Mouse (Mus musculus) retina, postnatal 7 days (tissue): ENCODE data around the gene Nfkbie.

Source experiments
- DNase-seq: peaks from one replicate; pipeline ENCODE4 v3.0.0-alpha.2; 2012; ENCODE audit warnings: low read depth, low spot score

Gene Nfkbie

DNA sequence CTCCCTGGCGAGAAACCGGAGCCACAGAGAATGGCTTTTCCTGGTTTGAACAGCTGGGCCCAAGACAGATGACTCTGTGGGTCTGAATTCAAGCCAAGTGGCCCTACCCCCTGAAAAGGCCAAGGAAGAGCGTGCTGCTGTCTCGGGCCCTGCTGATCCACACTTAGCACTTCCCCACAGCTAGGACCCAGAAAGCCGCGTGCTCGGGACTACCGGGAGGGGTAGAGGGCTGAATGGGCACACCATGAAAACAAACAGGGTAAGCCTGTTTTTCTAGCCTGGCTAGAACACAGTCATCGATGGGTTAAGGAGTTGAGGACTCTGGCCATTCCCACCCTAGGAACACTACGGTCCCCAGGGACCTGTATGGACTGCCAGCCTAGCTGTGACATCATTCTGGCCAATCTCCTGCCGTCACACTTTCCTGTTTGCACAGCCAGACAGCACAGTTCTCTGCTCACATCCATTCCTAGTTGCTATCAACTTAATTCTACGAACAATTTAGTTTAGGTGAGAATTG lies 25.5 kb downstream of the Nfkbie start:
- DNase-seq: no peak

DNA sequence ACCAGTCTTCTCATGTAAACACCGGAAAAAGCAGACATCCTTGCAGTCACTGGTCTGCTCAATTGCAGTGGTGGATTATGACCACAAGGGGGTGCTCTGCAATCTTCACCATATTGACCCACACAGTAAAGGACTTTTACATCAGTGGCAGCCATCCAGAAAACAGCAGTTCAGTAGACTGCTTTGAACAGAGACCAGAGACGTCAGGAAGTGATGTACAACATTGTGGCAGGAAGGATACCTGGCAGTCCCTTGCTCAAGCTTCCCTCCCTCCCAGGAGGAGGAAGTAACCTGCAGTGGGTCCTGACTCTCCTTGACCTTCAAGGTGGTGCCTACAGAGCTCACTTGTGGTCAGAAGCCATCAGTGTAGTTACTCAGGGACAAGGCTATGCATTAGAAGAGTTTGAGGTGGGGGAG lies 26.1 kb downstream of the Nfkbie start:
- peak; percentile 67 for DNase-seq

DNA sequence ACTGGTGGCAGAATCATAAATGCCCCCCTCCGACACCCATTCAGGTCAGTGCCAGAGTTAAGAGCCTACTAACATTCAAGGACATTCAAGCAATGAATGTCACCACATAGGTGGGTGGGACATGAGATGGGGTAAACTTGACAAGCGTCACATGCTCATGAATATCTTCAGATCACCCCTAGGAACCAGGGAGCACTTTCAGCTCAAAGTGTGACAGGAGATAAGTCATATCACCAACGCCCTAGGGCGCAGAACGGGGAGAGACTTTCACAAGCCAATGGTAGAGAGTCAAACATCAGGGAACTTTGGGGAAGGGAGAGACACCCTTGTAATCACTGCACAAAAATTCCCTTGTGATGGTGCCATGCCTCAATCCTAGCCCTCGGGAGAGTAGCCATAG lies 26.7 kb downstream of the Nfkbie start:
- no peak for DNase-seq

DNA sequence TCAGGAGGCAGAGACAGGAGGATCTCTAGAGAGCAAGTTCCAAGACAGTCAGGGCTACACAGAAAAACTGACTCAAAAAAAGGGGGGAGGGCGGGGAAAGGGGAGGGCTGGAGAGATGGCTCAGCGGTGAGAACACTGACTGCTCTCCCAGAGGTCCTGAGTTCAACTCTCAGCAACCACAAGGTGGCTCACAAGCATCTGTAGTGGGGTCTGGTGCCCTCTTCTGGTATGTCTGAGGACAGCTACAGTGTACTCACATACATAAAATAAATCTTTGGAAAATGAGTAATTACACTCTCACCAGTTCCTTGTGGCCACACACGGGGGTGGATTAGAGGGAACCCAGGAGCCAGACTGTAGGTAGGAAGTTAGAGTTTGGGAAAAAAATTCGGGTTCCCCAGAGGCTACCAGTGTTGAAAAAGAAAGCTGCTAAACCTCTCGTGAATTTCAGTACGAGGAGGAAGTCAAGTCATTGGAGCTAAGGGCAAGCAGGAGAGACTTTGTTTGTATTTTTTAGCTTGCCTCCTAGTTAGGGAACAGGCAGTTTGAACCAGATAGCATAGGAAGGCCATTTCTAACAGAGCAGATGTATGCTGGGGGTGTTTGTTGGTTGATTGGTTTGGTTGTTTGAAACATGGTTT lies 27.3 kb downstream of the Nfkbie start:
- DNase-seq: no peak

DNA sequence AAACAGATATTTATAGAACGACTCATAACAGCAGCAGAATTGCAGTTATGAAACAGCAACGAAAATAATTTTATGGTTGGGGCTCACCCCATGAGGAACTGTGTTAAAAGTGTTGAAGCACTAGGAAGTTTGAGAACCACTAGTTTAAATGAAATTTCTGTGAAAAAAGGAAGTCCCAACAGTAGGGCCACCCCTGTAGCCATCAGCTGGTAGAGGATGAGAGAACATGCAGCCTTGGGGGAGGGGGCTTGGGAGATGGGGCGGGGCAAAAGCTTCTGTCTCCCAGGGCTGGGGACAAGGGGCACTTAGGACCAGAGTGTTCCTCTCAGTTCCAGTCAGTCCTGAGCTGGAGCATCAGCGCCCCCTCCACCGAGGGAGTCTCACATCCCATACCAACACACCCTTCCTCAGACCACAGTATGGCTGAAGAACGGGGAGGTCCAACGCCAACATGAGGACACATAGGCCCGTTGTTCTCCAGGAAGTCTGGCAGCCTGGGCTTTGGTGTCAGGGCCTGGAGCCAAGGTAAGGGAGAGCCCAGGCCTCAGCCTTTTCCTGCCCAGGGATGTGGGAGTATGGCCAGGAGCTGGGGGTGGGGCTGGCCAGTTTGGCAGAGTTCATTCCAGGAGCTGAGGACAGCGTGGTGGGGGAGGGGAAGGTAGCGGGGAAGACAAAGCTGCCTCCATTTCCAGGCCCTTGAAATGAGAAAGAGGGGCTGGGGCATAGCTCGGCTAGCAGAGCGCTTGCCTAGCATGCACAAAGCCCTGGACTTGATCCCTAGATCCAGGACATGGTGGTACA lies 28.8 kb downstream of the Nfkbie start:
- no peak for DNase-seq

DNA sequence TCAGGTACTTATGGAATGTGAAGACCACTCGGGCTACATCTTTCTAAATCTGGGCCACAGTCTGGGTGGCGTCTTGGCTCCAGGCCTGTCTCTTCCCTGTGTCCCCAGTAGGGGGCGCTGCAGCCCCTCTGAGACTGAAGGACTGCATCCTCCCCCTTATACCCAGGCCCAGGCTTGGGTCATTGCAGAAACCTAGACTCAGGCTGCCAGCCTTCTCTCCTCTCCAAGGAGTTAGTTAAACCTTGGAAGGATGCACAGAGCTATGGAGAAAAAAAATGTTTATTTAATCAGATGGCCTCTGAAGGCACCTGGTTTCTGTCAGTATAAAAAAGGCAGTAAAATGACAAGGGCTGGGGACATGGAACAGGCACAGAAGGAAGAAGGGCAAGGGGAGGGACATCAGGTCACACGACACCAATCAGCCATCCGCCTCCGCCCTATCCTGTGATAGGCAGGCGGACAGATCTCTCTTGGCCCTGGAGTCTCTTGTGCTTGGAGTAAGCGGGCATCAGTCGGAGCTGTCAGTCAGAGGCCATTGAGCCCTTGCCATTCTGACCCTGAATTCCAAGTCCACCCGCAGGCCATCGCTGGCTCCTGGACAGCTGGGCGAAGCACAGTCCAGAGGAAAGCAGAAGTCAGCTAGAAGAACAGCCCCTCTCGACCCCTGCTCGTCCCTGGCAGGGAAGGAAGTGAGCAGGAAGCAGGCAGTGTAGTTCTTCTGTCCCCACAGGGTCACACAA lies 29.6 kb downstream of the Nfkbie start:
- DNase-seq: peak; percentile 68

DNA sequence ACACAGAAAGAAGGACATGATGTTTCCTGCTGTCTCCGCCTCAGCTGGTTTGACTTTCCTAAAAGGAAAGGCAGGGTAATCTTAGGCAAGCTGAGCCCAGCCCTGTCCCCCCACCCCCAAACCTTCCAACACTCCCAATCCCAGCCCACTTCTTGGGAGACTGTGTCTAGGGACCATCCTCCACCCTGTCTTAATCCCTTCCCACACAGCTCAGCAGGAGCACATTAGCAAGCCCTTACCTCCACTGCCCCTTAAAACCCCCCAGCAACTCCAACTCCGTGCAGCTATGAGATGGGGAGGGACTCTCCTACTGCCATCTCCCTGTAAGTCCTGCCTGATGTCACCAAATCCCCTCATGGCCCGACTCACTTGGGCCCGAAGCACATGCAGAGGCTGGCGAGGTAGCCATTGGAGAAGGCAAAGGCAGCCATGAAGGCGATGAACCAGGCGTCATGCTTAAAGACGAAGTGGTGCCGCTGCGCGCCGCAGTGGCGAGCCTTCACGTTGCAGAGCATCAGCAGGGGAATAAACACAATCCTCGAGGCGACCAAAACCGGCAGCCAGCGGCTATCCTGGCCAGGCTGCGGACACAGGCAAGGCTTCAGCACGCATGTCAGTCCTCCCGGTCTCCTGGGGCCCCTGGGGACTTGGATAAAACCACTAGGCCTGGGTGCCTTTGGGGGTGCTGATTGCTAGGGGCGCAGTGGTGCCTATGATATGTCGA lies 30.4 kb downstream of the Nfkbie start:
- no peak for DNase-seq

DNA sequence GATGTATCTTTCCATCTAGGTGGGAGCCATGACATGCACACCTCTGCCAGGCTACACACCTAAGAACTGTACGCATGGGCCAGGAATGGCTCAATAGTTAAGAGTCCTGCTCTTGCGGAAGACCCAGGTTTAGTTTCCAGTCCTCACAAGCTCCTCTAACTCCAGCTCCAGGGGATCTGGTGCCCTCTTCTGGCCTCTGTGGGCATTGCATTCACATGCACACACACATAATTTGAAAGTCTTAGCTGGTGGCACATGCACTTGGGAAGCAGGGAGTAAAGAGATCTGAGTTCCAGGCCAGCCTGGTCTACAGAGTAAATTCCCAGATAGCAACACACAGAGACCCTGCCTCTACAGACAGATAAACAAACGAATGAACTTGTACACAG lies 30.9 kb downstream of the Nfkbie start:
- no peak for DNase-seq

DNA sequence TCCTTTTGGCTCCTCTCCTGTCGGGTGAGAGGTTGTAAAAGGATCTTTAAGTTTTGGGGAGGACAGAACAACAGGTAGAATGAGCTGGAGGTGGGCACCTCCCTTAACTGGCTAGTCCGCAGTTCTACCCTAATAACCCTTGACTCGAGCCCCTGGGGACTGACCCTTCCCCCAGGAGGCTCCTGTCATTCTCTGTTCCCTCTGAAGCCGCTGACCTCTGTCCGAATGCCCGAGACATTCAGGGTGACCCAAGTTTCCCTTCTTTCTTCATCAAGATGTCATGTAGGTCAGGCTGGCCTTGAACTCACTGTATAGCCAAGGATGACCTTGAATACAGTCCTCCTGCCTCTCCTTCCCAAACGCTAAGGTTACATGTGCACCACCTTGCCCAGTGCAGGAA lies 32.9 kb downstream of the Nfkbie start:
- DNase-seq: no peak

DNA sequence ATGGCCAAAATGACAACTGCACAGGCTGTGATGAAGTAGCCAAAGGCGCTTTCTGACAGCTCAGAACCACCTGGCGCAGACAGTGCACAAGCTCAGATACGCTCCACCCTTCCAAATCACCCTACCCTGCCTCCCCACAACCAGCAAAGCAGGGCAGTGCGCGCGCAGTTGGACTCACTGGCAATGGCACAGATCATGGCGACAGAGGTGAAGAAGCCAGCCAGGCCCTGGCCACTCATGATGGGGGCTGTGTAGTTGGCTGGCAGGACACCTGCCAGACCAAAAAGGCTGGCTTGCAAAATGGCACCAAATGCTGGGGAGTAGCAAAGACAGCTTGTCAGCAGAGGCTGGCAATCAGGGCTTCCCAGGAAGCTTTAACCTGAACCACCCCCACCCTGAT lies 33.7 kb downstream of the Nfkbie start:
- DNase-seq: no peak

DNA sequence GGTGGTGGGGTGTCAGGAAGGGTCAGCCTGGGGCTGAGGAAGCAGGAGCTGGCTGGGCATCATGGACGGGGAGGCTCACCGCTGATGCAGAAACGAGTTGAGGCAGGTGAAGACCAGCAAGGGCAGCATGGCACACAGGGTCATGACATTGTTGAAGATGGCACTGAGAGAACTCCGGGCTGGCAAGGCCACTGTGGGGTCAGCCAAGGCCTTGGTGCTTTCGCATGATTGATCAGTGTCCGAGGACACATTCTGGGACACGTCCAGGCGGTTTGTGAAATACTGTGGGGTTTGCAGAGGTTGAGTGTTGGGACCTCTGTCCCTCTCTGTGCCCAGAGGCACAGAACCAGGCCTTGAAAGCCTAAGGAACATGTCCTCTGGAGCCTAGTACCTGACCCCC lies 34.3 kb downstream of the Nfkbie start:
- DNase-seq: no peak

DNA sequence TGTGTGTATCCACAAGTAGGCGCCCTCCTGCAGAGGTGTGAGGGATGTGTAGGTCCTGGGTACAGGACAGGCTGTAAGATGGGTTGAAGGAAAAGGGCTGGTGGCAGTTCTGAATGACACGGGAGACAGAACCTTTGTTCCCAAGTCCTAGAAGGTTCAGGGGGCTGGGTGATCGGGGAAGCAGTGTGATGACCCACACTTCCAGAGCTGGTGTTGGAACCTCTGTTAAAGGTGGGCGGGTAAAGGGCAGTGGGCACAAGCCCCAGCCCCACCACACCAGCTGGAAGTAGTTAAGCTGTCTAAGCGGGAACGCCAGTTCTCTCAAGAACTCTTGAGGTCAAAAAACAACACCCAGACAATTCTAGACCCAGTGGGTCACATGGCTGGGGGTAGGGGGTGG lies 34.9 kb downstream of the Nfkbie start:
- DNase-seq: no peak

DNA sequence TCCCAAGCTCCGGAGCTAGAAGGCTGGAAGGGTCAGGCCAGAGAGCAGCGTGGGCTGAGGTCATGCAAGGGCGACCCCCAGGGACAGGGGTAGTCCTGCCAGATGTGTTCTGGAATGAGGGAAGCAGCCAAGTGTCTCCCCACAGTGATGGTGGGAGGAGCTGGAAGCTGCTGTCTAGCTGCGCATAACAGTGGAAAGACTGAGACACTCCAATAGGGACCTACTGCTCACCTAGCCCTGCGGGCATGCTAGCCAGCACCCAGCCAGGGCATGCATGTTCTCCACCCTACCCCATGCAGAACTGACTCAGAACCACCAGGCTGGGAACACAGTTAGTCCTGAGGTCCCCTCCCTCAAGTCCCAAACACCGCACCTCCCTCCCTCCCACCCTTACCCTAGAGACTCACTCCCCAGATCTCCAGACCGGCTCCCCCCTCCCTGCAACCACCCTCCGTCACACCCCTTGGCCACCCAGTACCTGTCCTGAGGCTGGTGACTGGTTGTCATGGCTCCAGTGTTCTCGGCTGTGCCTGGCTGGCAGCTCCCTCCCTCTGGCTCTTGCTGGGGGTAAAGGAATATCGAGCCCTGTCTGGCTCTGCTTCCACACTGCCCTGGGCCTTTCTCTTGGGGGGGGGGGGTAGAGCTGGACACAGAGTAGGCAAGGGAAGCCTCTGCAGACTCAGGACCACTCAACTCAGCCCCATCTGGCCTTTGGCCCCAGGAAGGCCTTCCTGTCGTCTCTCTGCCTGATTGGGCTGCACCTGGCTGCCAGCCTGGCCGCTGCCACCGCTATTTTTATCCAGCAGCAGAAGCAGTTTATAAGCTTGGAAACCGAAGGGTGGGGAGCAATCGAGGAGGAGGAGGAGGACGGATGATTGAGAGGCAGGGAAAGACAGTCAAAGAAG lies 36.5 kb downstream of the Nfkbie start:
- DNase-seq: no peak

DNA sequence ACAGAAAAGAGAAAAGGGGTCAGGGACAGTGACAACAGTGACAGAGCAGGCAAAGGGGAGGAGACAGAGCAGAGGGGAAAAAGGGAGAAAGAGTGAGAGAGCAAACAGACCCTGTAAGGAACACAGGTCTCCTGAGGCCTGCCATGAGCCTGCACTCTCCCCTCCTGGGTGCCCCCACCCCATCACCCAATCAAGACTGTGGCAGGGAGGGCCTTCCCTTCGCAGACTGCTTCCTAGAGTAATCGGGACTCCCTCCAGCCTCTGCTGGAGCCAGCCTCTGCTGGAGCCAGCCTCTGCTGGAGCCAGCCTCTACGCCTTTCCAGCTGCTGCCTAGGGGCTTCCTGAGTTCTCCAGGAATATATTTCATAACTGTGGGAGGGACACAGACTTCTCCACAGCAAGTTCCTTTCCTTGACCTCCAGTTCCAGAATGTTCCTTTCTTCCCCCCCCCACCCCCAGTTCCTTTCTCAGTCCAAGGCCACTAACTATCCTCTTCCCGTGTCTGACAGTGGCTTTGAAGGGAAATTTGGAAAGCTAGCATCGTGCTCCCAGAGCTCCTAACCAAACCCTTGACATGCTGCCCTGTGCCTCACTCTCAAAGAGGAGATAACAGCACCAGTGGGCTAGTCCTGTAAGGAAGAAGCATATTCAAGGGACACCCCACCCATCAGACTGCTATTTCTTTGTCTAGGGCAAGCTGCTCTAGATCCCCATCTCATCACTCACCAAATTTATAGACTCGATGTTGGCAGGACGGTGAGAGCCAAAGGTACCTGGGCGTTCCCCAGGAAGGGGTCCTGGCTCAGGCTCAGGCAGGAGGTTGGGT lies 37.3 kb downstream of the Nfkbie start:
- no peak for DNase-seq

DNA sequence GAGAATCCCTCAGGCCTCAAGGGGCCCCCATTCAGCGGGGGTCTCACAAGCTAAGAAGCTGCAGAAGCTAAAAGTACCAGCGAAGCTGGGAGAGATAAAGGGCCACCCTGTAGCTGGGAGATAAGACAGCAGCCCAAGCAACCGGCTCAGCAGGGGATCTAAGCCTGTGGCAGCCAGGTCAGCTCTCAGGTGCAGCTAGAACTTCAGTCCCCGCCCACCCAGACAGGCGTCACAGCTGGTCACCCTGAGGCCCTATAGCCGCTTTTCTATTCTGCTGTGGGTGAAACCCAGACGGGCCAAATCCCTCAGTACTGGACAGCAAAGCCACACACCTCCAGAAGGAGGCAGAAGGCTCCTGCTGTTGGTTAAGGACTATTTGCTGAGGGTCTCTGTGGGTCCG lies 38.0 kb downstream of the Nfkbie start:
- no peak for DNase-seq

DNA sequence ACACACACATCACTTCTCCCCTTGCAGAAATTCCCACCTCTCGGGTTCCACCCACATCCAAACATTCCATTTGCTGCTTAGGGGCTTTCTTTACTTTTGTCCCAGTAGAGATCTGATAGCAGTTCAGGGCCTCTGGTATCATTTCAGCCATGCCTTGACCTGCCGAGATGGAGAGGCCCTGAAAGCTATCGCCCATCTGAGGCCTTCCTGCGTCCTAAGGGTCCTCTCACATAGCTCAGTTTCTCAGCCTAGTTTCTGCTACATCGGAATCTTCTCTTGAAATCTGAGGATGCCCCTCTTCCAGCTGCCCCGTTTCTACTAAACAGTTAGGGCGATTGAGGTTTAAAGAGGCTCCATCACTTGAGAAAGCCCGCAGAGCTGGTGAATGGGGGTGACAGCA lies 38.7 kb downstream of the Nfkbie start:
- DNase-seq: no peak

DNA sequence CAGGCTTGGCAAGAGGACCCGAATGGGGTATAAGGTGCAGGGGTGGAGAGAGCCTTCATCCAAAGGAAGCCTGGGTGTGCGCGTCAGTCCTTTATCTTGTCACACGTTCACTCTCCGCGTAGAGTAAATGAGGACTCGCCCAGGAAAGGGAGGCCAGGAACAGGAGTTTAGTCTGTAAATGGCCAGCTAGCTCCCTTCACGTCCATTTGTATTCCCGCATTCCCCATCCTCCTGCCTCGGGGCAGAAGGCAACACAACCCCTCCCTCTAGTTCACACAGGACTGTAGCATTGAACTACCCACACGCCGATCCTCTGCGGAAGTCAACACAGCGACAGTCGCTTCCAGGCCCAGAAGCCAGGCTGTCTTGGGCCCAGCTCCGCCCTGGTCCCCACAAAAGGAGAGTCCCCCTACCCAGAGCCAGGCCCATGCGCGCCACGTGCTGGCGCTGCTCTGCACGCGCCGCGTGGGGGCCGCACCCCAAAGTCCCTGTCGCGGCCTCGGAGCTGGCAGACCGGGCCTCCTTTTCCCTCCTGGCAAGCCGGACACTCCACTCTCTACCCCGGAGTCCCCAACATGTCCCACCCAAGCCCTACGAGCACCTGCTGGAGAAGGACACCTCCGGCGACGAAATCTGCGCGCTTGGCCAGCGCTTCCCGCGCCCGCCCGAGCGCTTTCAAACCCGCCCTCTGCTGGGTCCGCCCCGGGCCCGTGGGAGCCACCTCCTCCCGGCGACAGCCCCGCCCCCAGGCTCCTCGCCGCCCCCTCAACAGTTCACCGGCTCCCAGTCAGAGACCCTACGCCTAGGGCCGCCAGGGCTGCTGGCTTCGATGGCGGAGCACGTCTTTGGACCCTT lies 39.6 kb downstream of the Nfkbie start:
- DNase-seq: no peak

DNA sequence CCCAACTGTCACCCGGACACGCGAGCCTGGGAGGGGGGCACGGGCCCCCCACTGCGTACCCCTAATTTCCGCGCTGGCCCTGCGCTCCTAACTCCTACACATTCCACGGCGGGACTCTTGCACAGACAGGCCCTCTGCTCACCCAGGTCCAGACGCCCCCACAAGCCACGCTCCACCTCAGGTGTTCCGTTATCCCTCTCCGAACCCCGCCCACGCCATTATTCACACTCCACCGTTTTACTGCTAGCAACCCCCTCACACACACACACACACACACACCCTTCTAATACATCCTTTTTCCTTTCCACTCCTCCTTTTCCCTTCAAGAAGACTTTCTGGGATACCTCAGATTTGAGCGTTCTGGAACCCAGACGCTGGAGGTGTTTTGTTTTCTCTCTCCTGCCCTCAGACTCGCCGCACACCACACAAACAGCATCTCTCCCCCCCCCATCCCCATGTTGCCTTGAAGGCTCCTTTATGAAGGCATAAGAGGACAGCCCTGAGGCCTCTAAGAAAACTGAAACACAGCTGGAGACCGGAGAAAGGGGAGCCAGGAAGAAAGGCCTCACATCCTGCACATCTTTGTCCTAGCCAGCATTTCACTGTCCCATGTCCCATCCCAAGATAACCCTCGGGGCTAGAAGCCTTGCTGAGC lies 40.4 kb downstream of the Nfkbie start:
- no peak for DNase-seq
